Mouse (Mus musculus): ENCODE data around the gene Cebpe. TPM values are rescaled to one million over a fixed set of nuclear protein-coding genes. Genes with fewer than 3 reads are reported as not detected.

The Cebpe gene
- not detected for polyA plus RNA-seq (2014; fragmentation: Illumina TruSeq; extraction: RNeasy Lipid Tissue Mini Kit (QIAGEN cat#74804); ENCODE audit: low read depth, low replicate concordance)

DNA sequence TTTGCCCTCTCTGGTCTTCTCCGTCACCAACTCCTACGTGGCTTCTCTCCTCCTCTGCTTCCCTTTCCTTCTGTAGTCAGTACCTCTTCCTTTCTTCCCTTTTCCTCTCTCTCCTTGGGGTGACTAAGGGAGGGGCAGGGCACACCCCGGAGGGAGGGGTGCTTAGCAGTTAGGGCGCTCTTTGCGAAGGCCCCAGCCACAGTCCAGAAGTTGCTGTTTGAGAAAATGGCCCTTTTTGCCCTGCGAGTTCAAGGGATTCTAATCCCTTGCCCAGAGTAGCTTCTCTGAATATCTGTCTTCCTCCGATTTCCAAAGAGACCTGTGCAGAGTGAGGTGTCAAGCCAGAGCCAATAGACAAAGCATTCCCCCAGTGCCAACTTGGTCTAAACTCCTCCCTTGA, at the start of gene Cebpe:
Cebpe (minus strand) TSS at position 101 of the 400 bp plus-strand sequence.

DNA sequence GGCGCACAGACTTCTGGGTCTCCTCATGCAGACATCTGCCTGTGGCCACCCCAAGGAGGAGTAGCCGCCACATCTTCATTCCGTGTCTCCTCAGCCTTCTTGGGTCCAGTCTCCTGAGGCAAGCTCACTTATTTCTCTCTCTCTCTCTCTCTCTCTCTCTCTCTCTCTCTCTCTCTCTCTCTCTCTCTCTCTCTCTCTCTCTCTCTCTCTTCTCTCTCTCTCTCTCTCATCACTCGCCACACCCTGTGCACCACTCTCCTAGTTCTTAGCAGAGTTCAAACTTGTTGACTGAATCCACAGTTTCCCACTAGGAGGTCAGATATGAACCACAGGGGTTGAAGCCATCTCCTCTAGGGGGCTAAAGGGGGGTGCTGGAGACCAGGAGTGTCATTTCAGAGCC, 13.2 kb downstream of the Cebpe start, which contains the start of gene Gm29776:
Gm29776 (minus strand) TSS at position 101 of the 400 bp plus-strand sequence.

DNA sequence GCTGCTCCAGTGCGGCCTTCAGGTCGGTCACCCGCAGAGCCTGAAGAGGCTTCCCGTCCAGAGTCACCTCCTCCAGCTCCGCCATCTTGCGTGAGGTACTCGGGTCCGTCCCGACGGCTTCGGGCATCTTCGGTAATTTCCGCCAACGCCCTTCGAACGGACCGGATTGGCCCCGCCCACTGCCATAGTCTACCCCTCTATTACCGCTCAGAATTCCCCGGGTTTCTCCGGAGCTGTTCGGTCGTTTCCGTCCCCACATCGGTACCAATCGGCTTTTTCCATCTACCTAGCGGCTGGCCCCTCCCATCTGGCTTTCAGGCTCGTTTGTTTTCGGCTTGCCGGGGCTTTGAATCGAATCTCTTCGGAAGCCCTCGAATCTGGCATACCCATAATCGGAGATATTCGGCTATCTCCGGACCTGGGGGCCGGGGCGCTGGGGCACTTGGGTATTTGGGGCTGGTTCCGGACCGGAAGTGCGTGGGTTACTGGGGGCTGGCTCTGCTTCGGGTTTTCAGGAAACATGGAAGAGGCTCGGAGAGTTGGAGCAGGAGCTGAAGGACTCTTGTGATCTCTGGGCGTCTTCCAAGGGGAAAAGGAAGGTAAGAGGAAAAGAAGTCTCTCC, 25.3 kb downstream of the Cebpe start, which contains the start of gene Acin1:
Acin1 (minus strand) TSS at position 410 of the 622 bp plus-strand sequence.

GRCm38 (mm10) chr14:54686063-54686521, 25.9 kb downstream of the Cebpe start, which contains the start of gene 1700123O20Rik:
1700123O20Rik (plus strand) TSS chr14:54686216.

Other genes with a start within 250 kb of the Cebpe start
- 2.3 TPM for gene Lrp10, start 248.0 kb downstream of the Cebpe start, polyA plus RNA-seq (2014; fragmentation: Illumina TruSeq; extraction: RNeasy Lipid Tissue Mini Kit (QIAGEN cat#74804); ENCODE audit: low read depth, low replicate concordance)
- not detected for gene Rem2, start 236.1 kb downstream of the Cebpe start, polyA plus RNA-seq (2014; fragmentation: Illumina TruSeq; extraction: RNeasy Lipid Tissue Mini Kit (QIAGEN cat#74804); ENCODE audit: low read depth, low replicate concordance)
- 9.2 TPM for gene Prmt5, start 194.6 kb downstream of the Cebpe start, polyA plus RNA-seq (2014; fragmentation: Illumina TruSeq; extraction: RNeasy Lipid Tissue Mini Kit (QIAGEN cat#74804); ENCODE audit: low read depth, low replicate concordance)
- gene Haus4, start 157.6 kb downstream of the Cebpe start, polyA plus RNA-seq (2014; fragmentation: Illumina TruSeq; extraction: RNeasy Lipid Tissue Mini Kit (QIAGEN cat#74804); ENCODE audit: low read depth, low replicate concordance) = 2.4 TPM
- gene Ajuba, start 134.6 kb downstream of the Cebpe start, polyA plus RNA-seq (2014; fragmentation: Illumina TruSeq; extraction: RNeasy Lipid Tissue Mini Kit (QIAGEN cat#74804); ENCODE audit: low read depth, low replicate concordance) = 5.1 TPM
- gene 4931414P19Rik, start 106.2 kb downstream of the Cebpe start, polyA plus RNA-seq (2014; fragmentation: Illumina TruSeq; extraction: RNeasy Lipid Tissue Mini Kit (QIAGEN cat#74804); ENCODE audit: low read depth, low replicate concordance) = 0.93 TPM
- 7.7 TPM for gene Psmb5, start 94.2 kb downstream of the Cebpe start, polyA plus RNA-seq (2014; fragmentation: Illumina TruSeq; extraction: RNeasy Lipid Tissue Mini Kit (QIAGEN cat#74804); ENCODE audit: low read depth, low replicate concordance)
- not detected for gene Psmb11, start 90.7 kb downstream of the Cebpe start, polyA plus RNA-seq (2014; fragmentation: Illumina TruSeq; extraction: RNeasy Lipid Tissue Mini Kit (QIAGEN cat#74804); ENCODE audit: low read depth, low replicate concordance)
- not detected for gene Gm17606, start 71.2 kb downstream of the Cebpe start, polyA plus RNA-seq (2014; fragmentation: Illumina TruSeq; extraction: RNeasy Lipid Tissue Mini Kit (QIAGEN cat#74804); ENCODE audit: low read depth, low replicate concordance)
- not detected for gene Cdh24, start 70.8 kb downstream of the Cebpe start, polyA plus RNA-seq (2014; fragmentation: Illumina TruSeq; extraction: RNeasy Lipid Tissue Mini Kit (QIAGEN cat#74804); ENCODE audit: low read depth, low replicate concordance)
- 13.9 TPM for gene 1700123O20Rik, start 26.0 kb downstream of the Cebpe start, polyA plus RNA-seq (2014; fragmentation: Illumina TruSeq; extraction: RNeasy Lipid Tissue Mini Kit (QIAGEN cat#74804); ENCODE audit: low read depth, low replicate concordance)
- 40.7 TPM for gene Acin1, start 25.2 kb downstream of the Cebpe start, polyA plus RNA-seq (2014; fragmentation: Illumina TruSeq; extraction: RNeasy Lipid Tissue Mini Kit (QIAGEN cat#74804); ENCODE audit: low read depth, low replicate concordance)
- gene Gm29776, start 13.3 kb downstream of the Cebpe start, polyA plus RNA-seq (2014; fragmentation: Illumina TruSeq; extraction: RNeasy Lipid Tissue Mini Kit (QIAGEN cat#74804); ENCODE audit: low read depth, low replicate concordance) = not detected
- gene Slc7a8, start 69.8 kb upstream of the Cebpe start, polyA plus RNA-seq (2014; fragmentation: Illumina TruSeq; extraction: RNeasy Lipid Tissue Mini Kit (QIAGEN cat#74804); ENCODE audit: low read depth, low replicate concordance) = 0.82 TPM
- not detected for gene Rnf212b, start 102.0 kb upstream of the Cebpe start, polyA plus RNA-seq (2014; fragmentation: Illumina TruSeq; extraction: RNeasy Lipid Tissue Mini Kit (QIAGEN cat#74804); ENCODE audit: low read depth, low replicate concordance)
- gene Homez, start 158.8 kb upstream of the Cebpe start, polyA plus RNA-seq (2014; fragmentation: Illumina TruSeq; extraction: RNeasy Lipid Tissue Mini Kit (QIAGEN cat#74804); ENCODE audit: low read depth, low replicate concordance) = 3.0 TPM
- gene Ppp1r3e, start 165.4 kb upstream of the Cebpe start, polyA plus RNA-seq (2014; fragmentation: Illumina TruSeq; extraction: RNeasy Lipid Tissue Mini Kit (QIAGEN cat#74804); ENCODE audit: low read depth, low replicate concordance) = 4.6 TPM
- gene Bcl2l2, start 171.2 kb upstream of the Cebpe start, polyA plus RNA-seq (2014; fragmentation: Illumina TruSeq; extraction: RNeasy Lipid Tissue Mini Kit (QIAGEN cat#74804); ENCODE audit: low read depth, low replicate concordance) = 7.7 TPM
- gene Gm20521, start 171.3 kb upstream of the Cebpe start, polyA plus RNA-seq (2014; fragmentation: Illumina TruSeq; extraction: RNeasy Lipid Tissue Mini Kit (QIAGEN cat#74804); ENCODE audit: low read depth, low replicate concordance) = not detected
- gene Pabpn1, start 180.3 kb upstream of the Cebpe start, polyA plus RNA-seq (2014; fragmentation: Illumina TruSeq; extraction: RNeasy Lipid Tissue Mini Kit (QIAGEN cat#74804); ENCODE audit: low read depth, low replicate concordance) = 42.0 TPM
- gene Slc22a17, start 201.0 kb upstream of the Cebpe start, polyA plus RNA-seq (2014; fragmentation: Illumina TruSeq; extraction: RNeasy Lipid Tissue Mini Kit (QIAGEN cat#74804); ENCODE audit: low read depth, low replicate concordance) = not detected
- not detected for gene Efs, start 214.0 kb upstream of the Cebpe start, polyA plus RNA-seq (2014; fragmentation: Illumina TruSeq; extraction: RNeasy Lipid Tissue Mini Kit (QIAGEN cat#74804); ENCODE audit: low read depth, low replicate concordance)
- gene Il25, start 220.5 kb upstream of the Cebpe start, polyA plus RNA-seq (2014; fragmentation: Illumina TruSeq; extraction: RNeasy Lipid Tissue Mini Kit (QIAGEN cat#74804); ENCODE audit: low read depth, low replicate concordance) = not detected
- not detected for gene Cmtm5, start 224.1 kb upstream of the Cebpe start, polyA plus RNA-seq (2014; fragmentation: Illumina TruSeq; extraction: RNeasy Lipid Tissue Mini Kit (QIAGEN cat#74804); ENCODE audit: low read depth, low replicate concordance)